Mouse (Mus musculus) liver, embryonic 14 days (tissue): ENCODE measurements around the gene Arrdc2. TPM values are rescaled to one million over a fixed set of nuclear protein-coding genes. Genes with fewer than 3 reads are reported as not detected.

Experiments
- polyA plus RNA-seq: library from polyadenylated mRNA; depleted of rRNA; stranded (reverse); fragments of >200 nt; gene quantifications from 2 replicates; pipeline ENCODE4 v1.2.3, GENCODE M21; 2012; rRNA removed

The Arrdc2 gene
- 32.1 and 35.4 TPM in 2 replicates for polyA plus RNA-seq

DNA sequence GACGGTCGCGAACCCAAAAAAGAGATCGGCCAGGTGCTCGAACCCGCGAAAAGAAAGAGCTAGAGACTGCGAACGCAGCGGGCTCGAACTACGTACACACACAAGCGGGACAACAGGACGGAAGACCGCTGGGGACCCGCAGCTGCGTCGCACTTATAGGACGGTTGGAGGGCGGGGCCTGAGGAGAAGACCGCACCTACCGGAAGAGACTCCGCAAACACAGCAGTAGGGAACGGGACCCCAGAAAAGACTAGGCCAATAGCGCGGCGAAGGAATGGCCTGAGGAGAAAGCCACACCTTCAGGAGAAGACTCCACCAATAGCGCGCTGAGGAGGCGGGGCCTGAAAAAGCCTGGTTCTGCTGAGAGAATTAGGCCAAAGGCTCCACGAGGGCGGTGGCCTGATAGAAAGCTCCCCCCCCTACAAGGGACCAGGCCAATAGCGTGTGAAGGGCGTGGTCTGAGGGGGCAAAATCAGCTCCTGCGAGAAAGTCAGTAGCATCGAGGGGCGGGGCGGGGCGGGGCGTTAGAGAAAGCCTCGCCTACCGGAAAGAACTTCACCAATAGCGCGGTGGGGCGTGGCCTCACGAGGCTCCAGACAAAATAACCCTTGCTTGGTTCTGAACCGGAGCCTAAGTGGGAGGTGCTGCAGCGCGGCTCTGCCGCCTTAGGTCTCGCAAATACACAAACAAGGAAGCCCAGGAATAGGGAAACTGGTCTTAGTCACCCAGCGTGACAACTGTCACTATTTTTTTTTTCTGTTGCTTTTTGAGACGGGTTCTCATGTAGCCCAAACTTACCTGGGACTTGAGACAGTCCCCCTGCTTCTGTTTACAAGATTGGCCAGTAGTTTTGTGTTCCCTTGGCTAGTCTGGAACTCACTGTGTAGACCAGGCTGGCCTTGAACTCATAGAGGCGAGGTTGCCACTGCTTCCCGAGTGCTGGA is at the start of gene Arrdc2:
Gene Arrdc2, minus strand, starts transcription at position 313 of the 944 bp plus-strand sequence.

GRCm38 (mm10) chr8:70873364-70873985 is 34.0 kb upstream of the Arrdc2 start, which contains the start of gene Ccdc124:
TSS of gene Ccdc124 (minus strand) at chr8:70873935.

GRCm38 (mm10) chr8:70862824-70863641 is 23.5 kb upstream of the Arrdc2 start, which contains the start of gene Kcnn1:
TSS of gene Kcnn1 (minus strand) at chr8:70863258.

GRCm38 (mm10) chr8:70808239-70808638 is 31.3 kb downstream of the Arrdc2 start, which contains the start of gene Il12rb1:
TSS of gene Il12rb1 (plus strand) at chr8:70808449.

DNA sequence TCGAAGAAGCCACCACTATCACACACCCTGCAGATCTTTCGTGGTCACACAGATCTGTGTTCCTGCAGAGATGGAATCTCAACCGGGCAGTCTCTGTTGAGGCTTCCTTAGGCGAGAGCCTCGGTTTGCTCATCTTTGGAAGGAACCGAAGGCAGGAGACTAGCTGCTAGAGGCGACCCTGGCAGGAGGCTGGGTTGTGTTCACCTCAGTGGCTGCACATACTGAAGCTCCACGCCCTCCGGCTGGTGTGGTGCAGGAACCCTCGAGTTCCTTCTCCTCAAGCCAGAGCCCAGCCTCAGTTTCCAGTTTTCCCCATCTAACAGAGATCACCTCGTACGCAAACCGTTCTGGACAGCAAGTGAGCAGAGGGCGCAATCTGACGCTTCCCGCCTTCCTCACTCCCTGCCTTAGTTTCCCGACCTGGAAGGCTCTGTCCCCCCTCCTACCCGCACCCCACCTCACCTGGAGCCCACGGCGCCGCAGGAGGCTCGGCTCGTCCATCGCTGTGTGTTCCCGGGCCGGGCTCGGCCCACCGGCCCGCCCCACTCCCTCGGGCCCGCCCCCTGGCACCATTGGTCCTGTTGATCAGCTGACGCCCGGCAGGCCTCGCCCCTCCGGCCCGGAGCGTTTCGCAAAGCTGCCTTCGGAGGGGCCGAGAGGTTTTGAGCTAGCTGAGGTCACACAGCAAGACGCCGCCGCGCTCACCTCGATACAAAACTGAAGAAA is 34.9 kb downstream of the Arrdc2 start, which contains the start of gene Mast3:
Gene Mast3, minus strand, starts transcription at position 574 of the 726 bp plus-strand sequence.

Other genes with a start within 250 kb of the Arrdc2 start
- gene Isyna1, start 245.3 kb downstream of the Arrdc2 start, polyA plus RNA-seq = 53.0 and 63.5 TPM in 2 replicates
- gene Ssbp4, start 230.8 kb downstream of the Arrdc2 start, polyA plus RNA-seq = 34.5 and 34.9 TPM in 2 replicates
- gene Lrrc25, start 223.6 kb downstream of the Arrdc2 start, polyA plus RNA-seq = 3.7 and 5.1 TPM in 2 replicates
- 5.7 and 5.9 TPM in 2 replicates for gene Gdf15, start 207.3 kb downstream of the Arrdc2 start, polyA plus RNA-seq
- gene Pgpep1, start 179.3 kb downstream of the Arrdc2 start, polyA plus RNA-seq = 7.8 and 8.5 TPM in 2 replicates
- gene Lsm4, start 166.5 kb downstream of the Arrdc2 start, polyA plus RNA-seq = 130 and 135 TPM in 2 replicates
- gene Jund, start 140.8 kb downstream of the Arrdc2 start, polyA plus RNA-seq = 26.4 and 29.1 TPM in 2 replicates
- not detected in 2 replicates for gene Iqcn, start 136.3 kb downstream of the Arrdc2 start, polyA plus RNA-seq
- gene Gm3336, start 121.2 kb downstream of the Arrdc2 start, polyA plus RNA-seq = 0.08 TPM in 1 of 2 replicates, not detected in the other
- gene Pde4c, start 116.0 kb downstream of the Arrdc2 start, polyA plus RNA-seq = 1.2 and 1.6 TPM in 2 replicates
- 2.3 and 2.5 TPM in 2 replicates for gene Rab3a, start 85.0 kb downstream of the Arrdc2 start, polyA plus RNA-seq
- gene Mpv17l2, start 78.8 kb downstream of the Arrdc2 start, polyA plus RNA-seq = 21.1 and 28.0 TPM in 2 replicates
- gene Pik3r2, start 63.0 kb downstream of the Arrdc2 start, polyA plus RNA-seq = 16.7 and 18.5 TPM in 2 replicates
- gene Mast3, start 34.7 kb downstream of the Arrdc2 start, polyA plus RNA-seq = 9.1 and 12.1 TPM in 2 replicates
- gene Il12rb1, start 31.3 kb downstream of the Arrdc2 start, polyA plus RNA-seq = 0.10 and 0.17 TPM in 2 replicates
- 0.21 and 0.31 TPM in 2 replicates for gene Kcnn1, start 23.5 kb upstream of the Arrdc2 start, polyA plus RNA-seq
- gene Ccdc124, start 34.2 kb upstream of the Arrdc2 start, polyA plus RNA-seq = 35.9 and 39.9 TPM in 2 replicates
- 0.07 and 0.08 TPM in 2 replicates for gene Slc5a5, start 53.0 kb upstream of the Arrdc2 start, polyA plus RNA-seq
- gene Rpl18a, start 57.7 kb upstream of the Arrdc2 start, polyA plus RNA-seq = 2,572 and 2,942 TPM in 2 replicates
- gene Map1s, start 66.2 kb upstream of the Arrdc2 start, polyA plus RNA-seq = 10.3 and 10.8 TPM in 2 replicates